15 mouse cellular contexts compared by ENCODE assay signal in the genomic region with DNA sequence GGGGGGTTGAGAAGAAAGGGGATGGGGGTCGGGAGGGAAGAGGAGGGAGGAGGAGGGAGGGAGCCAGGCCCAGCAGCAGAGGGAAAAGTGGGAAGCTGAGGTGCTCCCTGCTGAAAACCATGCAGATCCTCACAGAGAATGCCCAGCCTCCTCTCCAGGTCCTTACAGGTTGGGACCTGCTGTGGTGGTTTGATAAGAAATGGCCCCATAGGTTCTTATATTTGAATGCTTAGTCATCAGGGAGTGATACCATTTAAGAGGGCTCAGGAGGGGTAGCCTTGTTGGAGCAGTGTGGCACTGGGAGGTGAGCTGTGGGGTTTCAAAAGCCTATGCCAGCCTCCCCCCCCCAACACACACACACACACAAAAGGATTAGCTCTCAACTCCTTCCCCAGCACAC. TPM values are rescaled to one million over a fixed set of nuclear protein-coding genes. Genes with fewer than 3 reads are reported as not detected.
A peak's percentile ranks its signal among the peaks of the same experiment; 100 is the strongest.
DNase-seq lines count a peak whose midpoint lies in the region; ATAC-seq lines count a peak whose summit lies in the region.
"Had no signal": no experiment of that assay in that cellular context is flagged by ENCODE, and none has a peak within 500 bp of the region (broad histone marks: within the 10 kb centered on the region; RNA-seq: fewer than 3 reads in every experiment).

No protein-coding gene starts in this region.

- H3K36me3 ChIP-seq in hindbrain, embryonic 10.5 days = no peaks in the 10 kb centered on the region
- no peaks in the 10 kb centered on the region for H3K36me3 ChIP-seq in hindbrain, embryonic 13.5 days
- no peaks in the 10 kb centered on the region for H3K36me3 ChIP-seq in liver, embryonic 12.5 days
- H3K36me3 ChIP-seq in stomach, embryonic 15.5 days = no peaks in the 10 kb centered on the region
- H3K36me3 ChIP-seq: intestine, embryonic 15.5 days had no signal

- no peak for ATAC-seq in hindbrain, embryonic 13.5 days (ENCODE audit: low FRiP score)
- peak; percentile 79 for ATAC-seq in liver, embryonic 12.5 days
- ATAC-seq in stomach, embryonic 15.5 days (ENCODE audit: insufficient read depth, low FRiP score, low read depth) = peak; percentile 47; the same call in 1 of the 2 replicates
- ATAC-seq: intestine, embryonic 15.5 days had no signal

- H3K4me2 ChIP-seq in hindbrain, embryonic 13.5 days = no peak overlapping the region
- H3K4me2 ChIP-seq in liver, embryonic 12.5 days = peak overlapping the region; percentile 76
- H3K4me2 ChIP-seq in stomach, embryonic 15.5 days = no peak overlapping the region
- H3K4me2 ChIP-seq: intestine, embryonic 15.5 days; midbrain, embryonic 11.5 days had no signal

- no peak overlapping the region for H3K9ac ChIP-seq in hindbrain, embryonic 13.5 days
- H3K9ac ChIP-seq in liver, embryonic 12.5 days = peak overlapping the region; percentile 76
- H3K9ac ChIP-seq in stomach, embryonic 15.5 days = no peak overlapping the region
- H3K9ac ChIP-seq: intestine, embryonic 15.5 days had no signal

- peaks cover 9% of the 10 kb centered on the region for H3K4me1 ChIP-seq in hindbrain, embryonic 10.5 days (replicated peaks)
- peaks cover 8% of the 10 kb centered on the region for H3K4me1 ChIP-seq in hindbrain, embryonic 13.5 days (replicated peaks)
- peaks cover 69% of the 10 kb centered on the region for H3K4me1 ChIP-seq in liver, embryonic 12.5 days
- H3K4me1 ChIP-seq in stomach, embryonic 15.5 days = peaks cover 2% of the 10 kb centered on the region; the same call in 1 of the 2 replicates
- H3K4me1 ChIP-seq: intestine, embryonic 15.5 days had no signal

- no peak overlapping the region for H3K4me3 ChIP-seq in hindbrain, embryonic 10.5 days
- no peak overlapping the region for H3K4me3 ChIP-seq in hindbrain, embryonic 13.5 days
- H3K4me3 ChIP-seq in liver, embryonic 12.5 days = peak overlapping the region; percentile 55
- H3K4me3 ChIP-seq in stomach, embryonic 15.5 days (replicated peaks) = no peak overlapping the region
- H3K4me3 ChIP-seq: intestine, embryonic 15.5 days had no signal

- H3K27me3 ChIP-seq in hindbrain, embryonic 10.5 days (ENCODE audit: insufficient read depth, poor library complexity, severe bottlenecking) = no peaks in the 10 kb centered on the region
- no peaks in the 10 kb centered on the region for H3K27me3 ChIP-seq in hindbrain, embryonic 13.5 days
- H3K27me3 ChIP-seq in liver, embryonic 12.5 days (replicated peaks) = no peaks in the 10 kb centered on the region
- no peaks in the 10 kb centered on the region for H3K27me3 ChIP-seq in stomach, embryonic 15.5 days (replicated peaks)
- H3K27me3 ChIP-seq: intestine, embryonic 15.5 days had no signal

- no peaks in the 10 kb centered on the region for H3K9me3 ChIP-seq in hindbrain, embryonic 10.5 days
- no peaks in the 10 kb centered on the region for H3K9me3 ChIP-seq in hindbrain, embryonic 13.5 days
- H3K9me3 ChIP-seq in liver, embryonic 12.5 days (replicated peaks) = no peaks in the 10 kb centered on the region
- H3K9me3 ChIP-seq in stomach, embryonic 15.5 days = no peaks in the 10 kb centered on the region
- H3K9me3 ChIP-seq: intestine, embryonic 15.5 days had no signal

- WGBS in hindbrain, embryonic 10.5 days = 33% methylated on average over 1 of the region's 1 CpGs
- 8% methylated on average over 1 of the region's 1 CpGs for WGBS in hindbrain, embryonic 13.5 days
- 35% methylated on average over 1 of the region's 1 CpGs for WGBS in liver, embryonic 12.5 days (ENCODE audit: insufficient replicate concordance)
- WGBS in stomach, embryonic 15.5 days = 27% methylated on average over 1 of the region's 1 CpGs

- peak overlapping the region; percentile 57 for H3K27ac ChIP-seq in hindbrain, embryonic 10.5 days
- H3K27ac ChIP-seq in hindbrain, embryonic 13.5 days = no peak overlapping the region
- H3K27ac ChIP-seq in liver, embryonic 12.5 days = peak overlapping the region; percentile 98
- peak overlapping the region; percentile 44; the same call in 1 of the 2 replicates for H3K27ac ChIP-seq in stomach, embryonic 15.5 days
- H3K27ac ChIP-seq: intestine, embryonic 15.5 days had no signal

- DNase-seq in hindbrain, embryonic 10.5 days (ENCODE audit: low spot score) = no peak
- DNase-seq in c-Kit-positive CD71-positive TER-119-negative erythroid progenitor cells, embryonic 14.5 days (ENCODE audit: low read depth) = peak; percentile 78
- no peak for DNase-seq in ovary, adult 18-20 months (ENCODE audit: low spot score)
- no peak for DNase-seq in ovary, postnatal 10 days (ENCODE audit: low spot score)
- no peak for DNase-seq in testis, postnatal 10 days (ENCODE audit: low spot score)
- DNase-seq: cerebellum, adult 8-10 months; kidney, postnatal 25 days; layer of hippocampus, postnatal 36 days; lung, postnatal 10 days; right cerebral cortex, postnatal 14 days had no signal

RNA-seq across cellular contexts. Expression of gene Dnajb12, which starts 4.0 kb away (rescaled TPM):
- 27.2 and 31.5 TPM in 2 replicates for polyA plus RNA-seq in hindbrain, embryonic 10.5 days (2016; fragmentation: Nextera tagmentation; extraction: Ambion mirVana)
- 18.4 and 19.2 TPM in 2 replicates for polyA plus RNA-seq in hindbrain, embryonic 13.5 days (2015; fragmentation: Nextera tagmentation; extraction: Ambion mirVana)
- polyA plus RNA-seq in liver, embryonic 12.5 days (2016; fragmentation: Nextera tagmentation; extraction: Ambion mirVana) = 18.0 and 18.7 TPM in 2 replicates
- 20.6 and 22.0 TPM in 2 replicates for polyA plus RNA-seq in stomach, embryonic 15.5 days (2015; fragmentation: Nextera tagmentation; extraction: Ambion mirVana)
